Mouse (Mus musculus) cerebellum, adult 2 months (tissue): ENCODE measurements at regions not wholly inside any gene's neighbourhood (a gene's known extent, or its start where the extent isn't known, plus 50 kb on each side); places are given as distances from the start of the nearest gene placed in this dataset.

Experiments used
- CTCF ChIP-seq: fragments of 200-500 bp; IDR thresholded peaks from 2 replicates; pipeline ENCODE4 v1.5.1; 2011; ENCODE audit warnings: low read depth, mild to moderate bottlenecking, control low read depth, low read length, moderate library complexity, borderline replicate concordance; ENCODE audit not compliant: insufficient read depth
- POLR2A ChIP-seq: fragments of 200-500 bp; IDR thresholded peaks from 2 replicates; pipeline ENCODE4 v1.6.1; 2011; ENCODE audit warnings: low read length, control low read depth, borderline replicate concordance; ENCODE audit not compliant: insufficient read depth

GRCm38 (mm10) chr8:15304143-15304677, 258.3 kb upstream of the BB014433 start:
- TF ChIP-seq POLR2A = no peak
- TF ChIP-seq CTCF = no peak
